Mouse (Mus musculus): ENCODE measurements around the gene Fsd1. TPM values are rescaled to one million over a fixed set of nuclear protein-coding genes. Genes with fewer than 3 reads are reported as not detected.

Fsd1 gene
- total RNA-seq, 2 experiments from 2014 or later, result 0.49 to 1.0 TPM

DNA sequence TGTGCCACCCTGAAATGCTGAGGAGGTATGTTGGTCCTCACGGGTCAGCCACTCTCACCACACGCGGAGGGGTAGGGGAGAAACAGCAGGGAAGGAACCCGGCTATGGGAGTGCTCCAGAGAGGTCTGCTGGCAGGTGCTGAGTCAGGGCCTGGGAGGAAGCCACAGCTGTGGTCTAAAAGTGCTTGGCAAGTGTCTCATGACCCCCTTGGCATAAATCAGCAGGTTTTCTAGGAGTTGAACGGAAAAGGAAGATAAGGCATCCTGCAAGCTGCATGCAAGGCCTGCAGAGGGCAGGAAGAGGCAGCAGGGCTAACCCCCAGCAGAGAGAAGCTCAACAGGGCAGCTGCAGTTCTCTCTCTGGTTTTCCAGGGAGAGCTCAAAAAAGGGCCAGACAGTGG, 44.6 kb downstream of the Fsd1 start:
- no peak for DNase-seq

DNA sequence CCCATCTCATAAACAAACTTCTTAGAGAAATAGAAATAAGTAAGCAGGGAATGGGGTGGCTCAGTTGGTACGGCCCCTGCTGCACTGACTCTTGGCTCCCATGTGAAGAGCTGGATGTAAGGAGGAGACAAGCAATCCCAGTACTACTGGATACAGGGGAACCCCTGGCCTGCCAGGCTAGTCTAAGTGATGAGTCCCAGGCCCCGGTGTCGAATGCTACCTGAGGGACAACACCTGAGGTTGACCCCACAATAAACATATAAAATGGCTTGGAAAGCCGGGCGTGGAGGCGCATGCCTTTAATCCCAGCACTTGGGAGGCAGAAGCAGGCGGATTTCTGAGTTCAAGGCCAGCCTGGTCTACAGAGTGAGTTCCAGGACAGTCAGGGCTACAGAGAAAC, 45.1 kb downstream of the Fsd1 start:
- no peak for DNase-seq

DNA sequence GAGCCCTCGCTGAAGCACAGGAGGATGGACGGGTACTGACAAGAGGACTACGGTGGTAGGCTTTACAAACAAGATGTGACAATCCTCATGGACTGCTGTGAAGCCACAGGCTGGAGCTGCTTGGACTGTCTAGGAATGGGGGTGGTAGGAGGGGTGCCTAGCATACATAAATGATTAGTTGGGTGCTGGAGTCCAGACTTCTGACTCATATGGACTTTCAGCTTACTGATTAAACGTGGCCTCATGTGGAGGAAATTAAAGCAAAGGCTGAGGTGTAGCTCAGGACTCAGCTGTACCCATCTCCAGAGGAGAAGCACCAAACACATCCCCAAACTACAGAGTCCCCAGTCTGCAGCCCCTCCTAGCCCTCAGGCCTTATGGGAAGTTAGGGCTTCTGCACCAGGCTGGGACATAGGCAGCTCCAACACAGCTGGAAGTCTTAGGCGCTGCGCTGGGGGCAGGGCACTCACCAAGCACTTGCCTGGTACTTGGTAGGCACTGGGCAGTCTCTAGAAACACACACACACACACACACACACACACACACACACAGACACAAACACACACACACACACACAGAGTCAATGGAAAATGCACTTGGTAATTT, 45.9 kb downstream of the Fsd1 start:
- no peak for DNase-seq

DNA sequence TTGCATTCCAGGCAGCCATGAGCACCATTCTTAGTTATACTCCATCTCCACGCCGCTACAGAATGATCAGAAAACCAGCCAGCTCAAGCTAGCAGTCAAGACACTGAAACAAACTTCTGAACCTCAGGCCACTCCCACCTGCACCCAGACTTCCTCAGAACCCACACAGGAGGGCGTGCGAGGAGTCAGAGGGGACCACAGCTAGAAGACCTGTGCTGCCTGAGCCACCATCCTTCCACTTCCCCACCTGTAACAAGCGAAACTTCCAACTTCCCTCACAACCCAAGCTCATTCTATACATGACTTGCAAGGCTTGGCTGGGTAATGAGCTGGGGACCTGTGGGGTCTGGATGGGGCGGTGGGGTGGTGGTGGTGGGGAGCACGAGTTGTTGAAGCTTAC, 46.5 kb downstream of the Fsd1 start:
- DNase-seq, result no peak

DNA sequence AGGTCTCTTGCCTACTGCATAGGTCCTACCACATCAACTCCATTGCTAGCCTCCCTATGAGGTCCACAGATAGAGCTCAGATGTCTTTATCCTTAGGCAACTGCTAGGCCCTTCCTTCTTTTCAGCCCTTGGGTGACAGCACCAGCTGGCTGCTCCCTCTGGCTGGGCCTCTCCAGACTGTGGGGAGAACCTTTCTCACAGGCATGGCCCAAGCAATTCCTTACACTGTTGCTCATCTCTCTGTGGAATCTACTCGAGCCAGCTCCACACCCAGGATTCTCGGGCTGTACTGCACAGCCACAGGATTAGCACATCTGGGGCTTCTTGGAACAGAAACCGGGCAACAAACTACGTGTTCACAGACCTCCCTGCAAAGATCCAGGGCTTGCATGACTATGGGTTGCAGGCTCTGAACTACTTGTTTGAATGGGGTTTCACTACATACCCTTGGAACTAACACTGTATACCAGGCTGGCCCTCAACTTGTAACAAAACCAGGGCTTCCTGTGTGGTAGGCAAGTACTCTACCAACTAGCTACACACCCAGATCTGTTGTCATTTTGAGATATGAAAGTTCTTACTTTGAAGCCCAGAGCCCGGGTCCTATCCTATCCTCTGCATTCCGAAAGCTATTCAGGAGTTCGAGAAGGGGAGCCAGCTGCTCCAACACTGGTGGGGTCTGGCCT, 47.9 kb downstream of the Fsd1 start:
- DNase-seq, result no peak

DNA sequence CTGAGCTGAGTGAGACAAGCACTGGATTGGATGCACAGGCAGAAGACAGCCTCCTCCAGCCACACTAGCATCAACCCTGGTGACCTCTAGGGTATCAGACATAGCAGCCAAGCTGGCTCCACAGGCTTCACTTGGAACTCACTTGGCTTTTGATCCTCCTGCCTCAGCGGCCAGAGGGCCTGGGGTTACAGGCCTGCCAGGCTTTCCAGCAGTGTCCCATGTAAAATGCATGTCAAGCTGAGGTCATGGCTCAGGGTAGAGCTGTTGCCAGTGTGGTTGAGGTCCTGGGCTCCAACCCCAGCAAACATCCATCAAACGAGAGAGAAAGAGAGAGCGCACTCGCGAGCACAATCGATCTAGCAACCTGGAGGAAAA, 48.4 kb downstream of the Fsd1 start:
- no peak for DNase-seq

DNA sequence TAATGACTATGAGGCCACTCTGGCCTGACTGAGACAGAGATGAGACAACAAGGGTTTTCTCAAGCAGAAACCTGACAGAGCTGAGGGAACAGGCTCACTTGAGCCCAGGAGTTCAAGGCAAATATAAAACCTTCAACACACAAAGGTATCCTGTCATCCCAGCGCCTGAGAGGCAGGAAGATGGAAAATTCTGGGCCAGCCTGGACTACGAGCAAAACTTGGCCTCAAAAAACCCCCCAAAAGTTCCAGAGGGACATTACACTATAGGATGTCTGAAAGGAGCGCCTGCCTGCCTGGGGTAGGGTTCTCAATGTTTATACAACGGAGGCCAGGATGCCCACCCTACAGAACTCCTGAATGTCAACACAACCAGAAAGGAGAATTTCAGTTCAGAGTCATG, 48.9 kb downstream of the Fsd1 start:
- DNase-seq, result no peak

DNA sequence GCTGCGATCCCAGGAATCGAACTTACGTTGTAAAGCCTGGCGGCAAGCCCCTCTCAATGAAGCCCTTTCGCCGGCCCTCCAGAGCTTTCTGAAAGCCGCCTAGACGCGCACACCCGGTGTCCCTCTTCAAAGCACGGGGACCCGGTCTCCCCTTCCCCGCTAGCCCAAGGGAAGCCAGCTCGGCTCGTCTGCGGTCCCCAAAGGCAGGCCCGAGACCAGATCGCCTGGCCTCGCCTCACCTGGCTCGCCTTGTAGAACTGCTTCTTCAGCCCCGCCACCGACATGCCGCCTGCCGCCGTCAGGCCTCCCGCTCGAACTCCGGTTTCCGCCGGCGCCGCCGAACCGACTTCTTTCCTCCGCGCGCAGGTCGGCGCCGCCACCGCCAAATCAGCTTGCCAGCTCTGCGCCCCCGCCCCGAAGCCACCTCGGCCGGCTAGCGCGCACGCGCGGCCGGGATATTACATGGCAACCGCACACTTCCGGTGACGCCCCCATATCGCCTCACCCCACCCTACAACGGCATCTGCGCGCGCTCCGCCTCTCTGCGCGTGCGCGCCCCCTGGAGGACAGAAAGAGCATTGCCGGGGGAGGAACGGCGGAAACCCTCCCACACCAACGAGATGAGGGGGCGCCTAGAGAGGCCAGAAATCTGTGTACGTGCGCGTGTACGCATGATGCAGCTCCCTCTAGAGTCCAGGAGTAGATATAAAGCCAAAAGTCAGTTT, 50.0 kb downstream of the Fsd1 start, which contains the start of gene Sh3gl1:
TSS of gene Sh3gl1 (minus strand) at position 460 of the 725 bp plus-strand sequence.
- DNase-seq, result peak; percentile 99

DNA sequence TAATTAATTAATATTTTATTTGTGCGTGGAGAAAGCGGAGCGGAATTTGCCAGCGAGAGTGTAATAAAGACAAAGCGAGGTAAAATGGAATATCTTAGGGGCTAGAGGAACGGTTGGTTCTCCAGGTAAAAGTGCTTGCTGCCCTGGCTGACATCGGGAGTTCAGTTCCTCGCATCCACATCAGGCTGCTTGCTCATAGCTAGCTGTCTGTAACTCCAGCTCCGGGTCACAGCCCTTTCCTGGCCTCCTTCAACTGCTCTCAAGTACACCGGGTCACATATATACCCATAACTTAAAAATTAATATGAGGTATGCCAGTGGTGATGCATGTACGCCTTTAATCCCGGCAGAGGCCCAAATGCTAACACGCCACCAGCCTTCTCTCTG, 50.6 kb downstream of the Fsd1 start:
- DNase-seq, result no peak

DNA sequence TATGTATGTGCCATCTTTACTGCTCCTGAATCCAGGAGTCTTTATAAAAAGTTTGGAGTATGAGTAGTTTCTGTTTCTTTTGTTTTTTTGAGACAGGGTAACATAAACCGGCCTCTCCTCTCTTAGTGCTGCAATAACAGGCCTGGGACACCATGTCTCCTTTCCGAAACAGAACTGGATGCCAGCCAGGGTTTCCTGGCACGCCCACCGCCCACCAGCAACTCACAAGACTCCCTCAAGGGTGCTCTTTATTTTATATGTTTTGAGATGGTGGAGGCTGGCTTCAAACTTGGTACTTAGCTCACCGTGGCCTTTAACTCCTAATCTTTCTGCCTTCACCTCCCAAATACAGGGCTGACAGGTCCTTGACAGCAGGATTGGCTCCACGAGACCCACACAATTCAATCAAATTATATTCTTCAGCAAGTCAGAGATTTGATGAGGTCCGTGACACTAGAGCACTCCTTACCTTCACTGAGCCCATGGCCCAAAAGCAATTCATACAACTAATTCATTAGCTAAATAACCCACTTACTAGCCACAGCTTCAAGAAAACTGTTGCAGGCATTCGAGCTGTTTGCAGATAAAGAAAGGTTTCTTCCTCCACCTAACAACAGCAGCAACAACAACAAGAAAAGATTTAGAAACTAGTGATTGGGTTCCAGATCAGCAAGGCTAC, 52.4 kb downstream of the Fsd1 start:
- DNase-seq, result no peak

DNA sequence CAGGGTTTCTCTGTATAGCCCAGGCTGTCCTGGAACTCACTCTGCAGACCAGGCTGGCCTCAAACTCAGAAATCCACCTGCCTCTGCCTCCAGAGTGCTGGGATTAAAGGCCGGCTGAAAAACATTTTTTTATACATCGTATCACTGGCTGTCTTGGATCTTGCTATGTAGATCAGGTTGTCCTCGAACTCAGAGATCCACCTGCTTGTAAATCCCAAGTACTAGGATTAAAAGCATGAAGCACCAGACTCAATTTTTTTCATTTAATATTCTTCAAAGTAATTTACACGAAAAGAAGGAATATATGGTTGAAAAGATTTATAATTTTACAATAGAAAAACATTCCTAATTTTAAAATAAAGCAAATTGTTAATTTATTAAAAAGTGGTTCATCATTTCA, 53.0 kb downstream of the Fsd1 start:
- no peak for DNase-seq

DNA sequence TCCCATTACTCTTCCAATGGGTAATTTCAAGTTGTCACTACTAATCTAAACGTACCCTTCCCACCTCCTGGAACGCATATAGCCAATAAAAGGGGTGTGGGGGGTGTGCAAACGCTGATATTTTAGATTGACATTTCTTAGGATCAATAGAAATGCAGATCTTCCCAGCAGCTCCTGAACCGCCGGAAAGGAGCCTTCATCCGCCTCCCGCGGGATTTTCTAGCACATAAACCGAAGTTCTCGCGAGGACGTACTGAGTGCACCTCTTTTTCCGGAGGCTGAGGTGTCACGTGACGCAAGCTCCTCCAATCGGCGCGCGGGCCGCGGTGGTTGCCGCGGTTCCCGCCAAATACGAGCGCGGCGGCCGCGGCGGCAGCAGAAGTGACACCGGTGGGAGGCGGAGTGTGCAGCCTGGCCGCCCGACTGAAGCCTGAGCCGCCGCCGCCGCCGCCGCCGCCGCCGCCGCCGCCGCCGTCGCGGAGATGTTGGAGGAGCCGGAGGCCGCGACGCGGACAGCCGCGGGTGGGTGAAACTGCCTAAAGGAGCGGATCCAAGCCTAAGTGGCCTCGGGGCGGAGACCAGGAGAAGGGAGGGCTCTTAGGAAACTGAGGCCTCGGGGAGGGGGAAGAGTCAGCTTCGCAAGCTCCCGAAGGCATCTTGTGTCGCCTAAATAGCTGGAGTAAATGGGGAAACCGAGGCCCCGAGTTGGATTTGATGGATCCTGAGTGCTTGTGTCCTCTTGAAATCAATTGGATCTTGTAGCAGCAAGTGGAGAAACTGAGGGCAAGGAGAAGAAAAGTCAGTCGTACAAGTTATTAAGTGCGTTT, 53.9 kb downstream of the Fsd1 start, which contains the start of gene Chaf1a:
TSS of gene Chaf1a (plus strand) at position 410 of the 827 bp plus-strand sequence.
- peak; percentile 96 for DNase-seq

DNA sequence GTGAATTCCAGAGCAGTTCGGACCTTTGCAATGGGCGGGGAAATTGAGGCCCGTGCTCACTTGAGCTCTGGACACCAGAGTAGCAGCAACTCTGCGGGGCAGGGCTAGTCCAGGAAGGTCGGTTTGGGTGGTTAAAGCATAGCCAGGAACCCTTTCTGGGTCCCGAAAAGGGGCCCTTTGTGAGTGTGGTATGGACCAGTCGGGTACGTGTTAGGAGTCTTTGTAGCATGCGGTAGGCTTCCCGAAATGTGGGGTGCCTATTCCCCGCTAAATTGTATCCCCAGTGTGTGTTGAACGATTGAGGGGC, 54.5 kb downstream of the Fsd1 start:
- DNase-seq, result no peak

Other genes starting within 250 kb of the Fsd1 start
- gene Adgre4, start 236.5 kb upstream of the Fsd1 start, total RNA-seq (2021), result under 1 TPM; 0.14 to 0.29 TPM
- 1 to 10 TPM; 4.2 to 5.1 TPM for gene Zfp119a, start 107.6 kb upstream of the Fsd1 start, total RNA-seq (2021)
- 1 to 10 TPM; 3.6 to 4.5 TPM for gene Zfp959, start 94.4 kb upstream of the Fsd1 start, total RNA-seq (2021)
- 1 to 10 TPM; 3.5 to 4.0 TPM for gene Zfp119b, start 37.0 kb upstream of the Fsd1 start, total RNA-seq (2021)
- 1 to 10 TPM in 1 of 2 experiments, under 1 TPM in 1; 0.75 to 1.6 TPM for gene Ebi3, start 33.9 kb upstream of the Fsd1 start, total RNA-seq (2021)
- 10 to 100 TPM; 11.1 to 11.6 TPM for gene Yju2, start 27.4 kb upstream of the Fsd1 start, total RNA-seq (2021)
- gene Shd, start 16.0 kb upstream of the Fsd1 start, total RNA-seq (2021), result 1 to 10 TPM in 1 of 2 experiments, under 1 TPM in 1; 0.87 to 1.2 TPM
- 1 to 10 TPM; 4.7 to 8.1 TPM for gene Stap2, start 19.1 kb downstream of the Fsd1 start, total RNA-seq (2021)
- gene Mpnd, start 19.2 kb downstream of the Fsd1 start, total RNA-seq (2021), result 10 to 100 TPM; 31.6 to 36.9 TPM
- 10 to 100 TPM; 25.7 to 35.0 TPM for gene Sh3gl1, start 50.1 kb downstream of the Fsd1 start, total RNA-seq (2021)
- gene Chaf1a, start 53.9 kb downstream of the Fsd1 start, total RNA-seq (2021), result 1 to 10 TPM; 3.6 to 8.7 TPM
- 10 to 100 TPM; 37.8 to 39.0 TPM for gene Ubxn6, start 88.5 kb downstream of the Fsd1 start, total RNA-seq (2021)
- 10 to 100 TPM; 37.7 to 45.7 TPM for gene Hdgfl2, start 93.1 kb downstream of the Fsd1 start, total RNA-seq (2021)
- 100 to 1,000 TPM in 1 of 2 experiments, 10 to 100 TPM in 1; 75.2 to 106 TPM for gene Plin4, start 123.3 kb downstream of the Fsd1 start, total RNA-seq (2021)
- 10 to 100 TPM; 19.2 to 19.9 TPM for gene Plin5, start 131.1 kb downstream of the Fsd1 start, total RNA-seq (2021)
- gene Lrg1, start 135.5 kb downstream of the Fsd1 start, total RNA-seq (2021), result 1 to 10 TPM; 1.4 to 3.1 TPM
- 10 to 100 TPM; 14.4 to 14.7 TPM for gene Sema6b, start 153.8 kb downstream of the Fsd1 start, total RNA-seq (2021)
- 1 to 10 TPM; 5.0 to 5.3 TPM for gene Tnfaip8l1, start 176.0 kb downstream of the Fsd1 start, total RNA-seq (2021)
- gene Mydgf, start 197.4 kb downstream of the Fsd1 start, total RNA-seq (2021), result 10 to 100 TPM; 28.8 to 36.5 TPM
- gene Dpp9, start 232.4 kb downstream of the Fsd1 start, total RNA-seq (2021), result 10 to 100 TPM; 21.7 to 24.3 TPM

All from gastrocnemius, postnatal 10 days (tissue).